Mouse (Mus musculus): ENCODE results near the gene Lrrc8e. TPM values are rescaled to one million over a fixed set of nuclear protein-coding genes. Genes with fewer than 3 reads are reported as not detected.
A peak's percentile ranks its signal among the peaks of the same experiment; 100 is the strongest.

Lrrc8e gene
- polyA plus RNA-seq (2014; fragmentation: Nextera tagmentation; extraction: Ambion mirVana): 1.9 and 2.3 TPM in 2 replicates

GRCm38 (mm10) chr8:4226739-4227347 is at the start of gene Lrrc8e:
Gene Lrrc8e, plus strand, starts transcription at chr8:4226827.
- Histone ChIP-seq H3K4me3 (ENCODE audit: low read depth, low read length) (peak within 1 kb of the TSS; percentile 35), H3K9ac (peak within 1 kb of the TSS; percentile 54), H3K36me3 (ENCODE audit: insufficient read depth) (no peaks in the 10 kb centered on the region), H3K4me2 (peak within 1 kb of the TSS; percentile 64), H3K4me1 (ENCODE audit: insufficient read depth) (peaks cover 3% of the 10 kb centered on the region; the same call in 1 of the 2 replicates), H3K9me3 (ENCODE audit: low read depth, low read length) (no peaks in the 10 kb centered on the region), H3K27me3 (ENCODE audit: insufficient read depth, low read length) (peaks cover 9% of the 10 kb centered on the region), H3K27ac (ENCODE audit: low read depth) (no peak within 1 kb of the TSS)
- WGBS: 4% methylated on average over 33 of the region's 33 CpGs
- ATAC-seq (ENCODE audit: insufficient read depth) (peak; percentile 85), DNase-seq (no peak)
- no peak for TF ChIP-seq CTCF (IDR thresholded peaks at IDR 0.05; ENCODE audit: low read depth)

DNA sequence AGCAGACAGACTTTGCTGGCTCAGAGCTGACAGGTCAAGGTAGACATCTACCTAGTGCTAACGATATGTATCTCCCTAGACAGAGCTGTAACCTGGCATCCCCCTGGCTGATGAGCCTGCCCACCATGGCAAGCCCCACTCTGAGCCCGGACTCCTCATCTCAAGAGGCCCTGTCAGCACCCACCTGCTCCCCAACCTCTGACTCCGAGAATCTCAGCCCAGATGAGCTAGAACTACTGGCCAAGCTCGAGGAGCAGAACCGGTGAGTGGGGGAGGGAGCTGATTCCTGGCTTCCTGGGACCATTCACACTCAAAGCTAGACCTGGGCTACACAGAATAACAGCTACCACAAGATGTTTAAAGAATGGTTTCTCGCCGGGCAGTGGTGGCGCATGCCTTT is 43.2 kb upstream of the Lrrc8e start:
- no peak for DNase-seq
- Histone ChIP-seq H3K4me2 (no peak overlapping the region), H3K27me3 (ENCODE audit: insufficient read depth, low read length) (no peaks in the 10 kb centered on the region), H3K36me3 (ENCODE audit: insufficient read depth) (peaks cover 22% of the 10 kb centered on the region), H3K4me1 (ENCODE audit: insufficient read depth) (no peaks in the 10 kb centered on the region), H3K9ac (no peak overlapping the region), H3K27ac (ENCODE audit: low read depth) (no peak overlapping the region), H3K9me3 (ENCODE audit: low read depth, low read length) (no peaks in the 10 kb centered on the region), H3K4me3 (ENCODE audit: low read depth, low read length) (no peak overlapping the region)
- TF ChIP-seq CTCF (IDR thresholded peaks at IDR 0.05; ENCODE audit: low read depth): no peak
- ATAC-seq (ENCODE audit: insufficient read depth): no peak
- WGBS: 87% methylated on average over 8 of the region's 8 CpGs

- DNase-seq: no peak
- no peak for TF ChIP-seq CTCF (IDR thresholded peaks at IDR 0.05; ENCODE audit: low read depth)
- Histone ChIP-seq H3K36me3 (ENCODE audit: insufficient read depth) (peaks cover 26% of the 10 kb centered on the region), H3K4me2 (no peak overlapping the region), H3K9me3 (ENCODE audit: low read depth, low read length) (no peaks in the 10 kb centered on the region), H3K27me3 (ENCODE audit: insufficient read depth, low read length) (no peaks in the 10 kb centered on the region), H3K4me3 (ENCODE audit: low read depth, low read length) (no peak overlapping the region), H3K27ac (ENCODE audit: low read depth) (no peak overlapping the region), H3K4me1 (ENCODE audit: insufficient read depth) (no peaks in the 10 kb centered on the region), H3K9ac (no peak overlapping the region)
- no peak for ATAC-seq (ENCODE audit: insufficient read depth)
- 77% methylated on average over 2 of the region's 2 CpGs for whole genome bisulfite sequencing
These were observed 40.5 kb upstream of the Lrrc8e start for GRCm38 (mm10) chr8:4186151-4186550.

GRCm38 (mm10) chr8:4188605-4189004 is 38.0 kb upstream of the Lrrc8e start:
- Histone ChIP-seq H3K4me3 (ENCODE audit: low read depth, low read length) (no peak overlapping the region), H3K36me3 (ENCODE audit: insufficient read depth) (peaks cover 26% of the 10 kb centered on the region)

DNA sequence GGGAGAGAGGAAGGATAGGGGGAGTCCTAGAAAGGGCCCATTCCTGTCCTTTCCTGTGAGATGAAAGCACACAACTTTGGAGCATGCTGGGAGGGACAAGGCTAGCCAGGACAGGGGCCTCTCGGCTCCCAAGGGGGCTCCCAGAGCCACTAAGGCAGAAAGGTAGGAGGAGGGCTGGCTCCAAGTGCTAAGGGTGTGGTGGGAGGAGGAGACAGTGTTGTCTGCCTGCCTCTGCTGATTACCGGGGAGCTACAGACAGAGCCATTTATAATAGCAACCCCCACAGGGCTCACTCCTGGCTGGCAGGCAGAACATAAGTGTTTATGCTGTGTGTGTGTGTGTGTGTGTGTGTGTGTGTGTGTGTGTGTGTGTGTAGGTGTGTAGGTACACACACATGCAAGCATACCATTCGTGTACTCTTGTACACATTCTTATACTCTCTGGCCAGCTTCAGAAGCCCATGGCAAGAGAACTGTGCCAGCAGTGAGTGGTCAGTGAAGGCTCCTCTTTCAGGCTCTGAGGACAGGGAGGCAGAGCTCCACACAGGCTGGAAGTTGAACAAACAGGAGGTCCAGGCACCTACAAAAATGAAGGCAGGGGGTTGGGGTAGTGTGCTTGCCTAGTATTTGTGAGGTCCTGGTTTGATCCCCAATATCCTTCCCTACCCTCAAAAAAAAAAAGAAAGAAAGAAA is 37.5 kb upstream of the Lrrc8e start:
- Histone ChIP-seq H3K27ac (ENCODE audit: low read depth) (no peak overlapping the region), H3K4me2 (no peak overlapping the region), H3K9me3 (ENCODE audit: low read depth, low read length) (no peaks in the 10 kb centered on the region), H3K36me3 (ENCODE audit: insufficient read depth) (peaks cover 29% of the 10 kb centered on the region), H3K9ac (no peak overlapping the region), H3K4me1 (ENCODE audit: insufficient read depth) (no peaks in the 10 kb centered on the region), H3K4me3 (ENCODE audit: low read depth, low read length) (no peak overlapping the region), H3K27me3 (ENCODE audit: insufficient read depth, low read length) (no peaks in the 10 kb centered on the region)
- TF ChIP-seq CTCF (IDR thresholded peaks at IDR 0.05; ENCODE audit: low read depth): no peak
- no peak; the same call in 1 of the 2 replicates for ATAC-seq (ENCODE audit: insufficient read depth)
- 25% methylated on average over 3 of the region's 3 CpGs for WGBS
- no peak for DNase-seq

More at GRCm38 (mm10) chr8:4188605-4189004, 38.0 kb upstream of the Lrrc8e start:
- ATAC-seq (ENCODE audit: insufficient read depth) (no peak), DNase-seq (no peak)
- Histone ChIP-seq H3K27me3 (ENCODE audit: insufficient read depth, low read length) (no peaks in the 10 kb centered on the region), H3K4me1 (ENCODE audit: insufficient read depth) (no peaks in the 10 kb centered on the region), H3K27ac (ENCODE audit: low read depth) (no peak overlapping the region), H3K4me2 (no peak overlapping the region), H3K9me3 (ENCODE audit: low read depth, low read length) (no peaks in the 10 kb centered on the region), H3K9ac (no peak overlapping the region)
- TF ChIP-seq CTCF (IDR thresholded peaks at IDR 0.05; ENCODE audit: low read depth): no peak

DNA sequence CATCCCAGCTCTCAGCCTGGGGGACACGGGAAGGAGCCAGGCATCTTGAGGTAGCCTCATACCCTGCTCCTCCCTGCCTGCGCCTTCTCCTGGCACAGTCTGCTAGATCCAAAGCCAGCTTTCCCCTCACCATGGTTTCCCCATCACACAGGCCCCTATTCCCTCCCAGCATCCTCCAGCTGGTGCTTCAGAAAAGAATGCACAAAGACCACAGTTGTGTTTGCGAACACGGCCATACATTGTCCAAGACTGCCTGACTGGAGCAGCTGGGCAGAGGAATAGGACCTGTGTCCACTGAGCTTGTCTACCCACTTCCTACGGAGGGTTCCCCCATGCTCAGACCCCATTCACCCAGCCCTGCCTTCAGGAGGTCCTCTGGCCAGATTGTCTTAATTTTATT is 34.3 kb upstream of the Lrrc8e start:
- TF ChIP-seq CTCF (IDR thresholded peaks at IDR 0.05; ENCODE audit: low read depth): no peak
- no peak overlapping the region for H3K27ac ChIP-seq (ENCODE audit: low read depth)
- no peak for ATAC-seq (ENCODE audit: insufficient read depth)
- H3K4me3 ChIP-seq (ENCODE audit: low read depth, low read length): no peak overlapping the region
- no peak overlapping the region for H3K4me2 ChIP-seq
- H3K36me3 ChIP-seq (ENCODE audit: insufficient read depth): peaks cover 13% of the 10 kb centered on the region; the same call in 1 of the 2 replicates
- DNase-seq: no peak
- no peak overlapping the region for H3K9ac ChIP-seq
- H3K27me3 ChIP-seq (ENCODE audit: insufficient read depth, low read length): no peaks in the 10 kb centered on the region
- no peaks in the 10 kb centered on the region for H3K4me1 ChIP-seq (ENCODE audit: insufficient read depth)
- H3K9me3 ChIP-seq (ENCODE audit: low read depth, low read length): no peaks in the 10 kb centered on the region
- WGBS: 57% methylated on average over 5 of the region's 5 CpGs

GRCm38 (mm10) chr8:4192807-4193587 is 33.6 kb upstream of the Lrrc8e start:
- WGBS: 8% methylated on average over 18 of the region's 18 CpGs
- peak; percentile 88 for ATAC-seq (ENCODE audit: insufficient read depth)
- Histone ChIP-seq H3K27ac (ENCODE audit: low read depth) (no peak overlapping the region), H3K9ac (no peak overlapping the region), H3K4me3 (ENCODE audit: low read depth, low read length) (no peak overlapping the region), H3K9me3 (ENCODE audit: low read depth, low read length) (no peaks in the 10 kb centered on the region), H3K27me3 (ENCODE audit: insufficient read depth, low read length) (no peaks in the 10 kb centered on the region), H3K4me1 (ENCODE audit: insufficient read depth) (no peaks in the 10 kb centered on the region), H3K36me3 (ENCODE audit: insufficient read depth) (peaks cover 11% of the 10 kb centered on the region; the same call in 1 of the 2 replicates), H3K4me2 (peak overlapping the region; percentile 5; the same call in 1 of the 2 replicates)
- DNase-seq: peak; percentile 92
- TF ChIP-seq CTCF (IDR thresholded peaks at IDR 0.05; ENCODE audit: low read depth): peak; percentile 90

Measured in lung, embryonic 14.5 days (tissue).